Mouse (Mus musculus) embryonic facial prominence, embryonic 14.5 days (tissue): ENCODE measurements around the gene Pgm5. TPM values are rescaled to one million over a fixed set of nuclear protein-coding genes. Genes with fewer than 3 reads are reported as not detected.
A peak's percentile ranks its signal among the peaks of the same experiment; 100 is the strongest.
"Not testable (repeated sequence)": the region's sequence is repeated elsewhere in the genome, so short reads cannot be mapped to it uniquely, and the experiment has no call there.

Source experiments
- ATAC-seq: fragments of 200-750 bp; cut with Nextera tagmentation; 2 replicates; pipeline ENCODE4 v1.8.0; 2017; ENCODE audit warnings: low read depth, moderate number of reproducible peaks, moderate TSS enrichment
- DNase-seq: peaks from one replicate; pipeline ENCODE4 v3.0.0-alpha.2; 2015; ENCODE audit warnings: low spot score
- H3K27ac ChIP-seq: fragments of 300-500 bp; sonication (generic); replicated peaks from 2 replicates; pipeline ENCODE4 v1.5.1; 2014; ENCODE audit warnings: low read depth, mild to moderate bottlenecking, low read length, moderate library complexity
- H3K27me3 ChIP-seq: fragments of 300-500 bp; sonication (generic); replicated peaks from 2 replicates; pipeline ENCODE4 v1.6.1; 2014; ENCODE audit warnings: low read length; ENCODE audit not compliant: control insufficient read depth, insufficient read depth
- H3K36me3 ChIP-seq: fragments of 300-500 bp; sonication (generic); 2 replicates; pipeline ENCODE4 v1.6.1; 2014; ENCODE audit warnings: low read length, mixed read lengths; ENCODE audit not compliant: control insufficient read depth, insufficient read depth
- H3K4me1 ChIP-seq: fragments of 300-500 bp; sonication (generic); 2 replicates; pipeline ENCODE4 v1.6.1; 2014; ENCODE audit warnings: antibody characterized with exemption, low read length; ENCODE audit not compliant: control insufficient read depth, insufficient read depth
- H3K4me2 ChIP-seq: fragments of 300-500 bp; sonication (generic); 2 replicates; pipeline ENCODE4 v1.6.1; 2014; ENCODE audit warnings: low read depth, mild to moderate bottlenecking, low read length, moderate library complexity, mixed read lengths
- H3K4me3 ChIP-seq: fragments of 300-500 bp; sonication (generic); 2 replicates; pipeline ENCODE4 v1.5.1; 2014; ENCODE audit warnings: low read depth, mild to moderate bottlenecking, low read length
- H3K9ac ChIP-seq: fragments of 300-500 bp; sonication (generic); 2 replicates; pipeline ENCODE4 v1.6.1; 2014; ENCODE audit warnings: low read depth, mild to moderate bottlenecking, low read length, moderate library complexity, mixed read lengths
- H3K9me3 ChIP-seq: fragments of 300-500 bp; sonication (generic); 2 replicates; pipeline ENCODE4 v1.6.1; 2016; ENCODE audit warnings: low read length; ENCODE audit not compliant: control insufficient read depth
- WGBS: fragments of 180-500 bp; shearing (Covaris S2); extraction: QIAGEN DNeasy Blood & Tissue Kit; methylation state at CpG from one replicate; pipeline ENCODE4 v1.1.7; 2014; 5-methylcytosine and 5-hydroxymethylcytosine counted together
- polyA plus RNA-seq: library from polyadenylated mRNA; unstranded; fragments of >200 nt; fragmentation: Nextera tagmentation; extraction: Ambion mirVana; gene quantifications from 2 replicates; pipeline ENCODE4 v1.2.1, GENCODE M21; 2014

Pgm5 gene
- polyA plus RNA-seq, 1 experiment from 2014 or later: 6.8 TPM

DNA sequence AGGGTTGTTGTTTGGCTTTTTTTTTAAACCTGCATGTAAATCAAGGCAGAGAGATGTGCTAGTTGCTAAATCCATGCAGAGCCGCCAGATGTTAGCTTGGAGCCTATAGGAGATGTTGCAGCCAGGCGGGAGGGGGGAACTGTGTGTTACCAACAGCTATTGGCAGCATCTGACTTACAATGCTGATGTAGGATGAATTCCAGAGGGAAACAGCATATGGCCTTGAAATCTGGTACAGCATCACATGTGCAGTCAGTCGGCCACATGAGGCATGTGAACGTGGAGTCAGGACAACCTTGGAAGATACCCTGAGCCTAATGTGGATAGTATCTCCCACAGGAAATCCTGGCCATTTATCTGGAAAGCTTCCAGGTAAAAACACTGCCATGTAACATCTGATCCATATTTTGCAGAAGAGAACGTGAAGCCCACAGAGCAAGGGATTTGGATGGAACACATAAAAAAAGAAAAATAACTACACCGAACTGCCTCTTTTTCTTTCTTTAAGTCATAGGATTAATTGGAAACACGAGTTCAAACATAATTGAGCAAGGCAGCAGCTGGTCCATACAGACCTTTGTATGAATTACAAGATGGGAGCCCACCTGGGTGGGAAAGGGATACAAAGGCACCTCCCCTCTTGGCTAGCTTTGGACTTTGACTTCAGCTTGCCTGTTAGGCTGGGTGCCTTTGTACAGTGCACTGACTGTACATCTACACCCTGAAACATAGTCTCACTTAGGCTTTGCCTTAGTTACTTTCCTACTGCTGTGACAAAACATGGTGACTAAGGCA, 145.2 kb downstream of the Pgm5 start:
- Histone ChIP-seq H3K4me2 (no peak overlapping the region), H3K4me1 (no peaks in the 10 kb centered on the region), H3K9me3 (no peaks in the 10 kb centered on the region), H3K36me3 (no peaks in the 10 kb centered on the region), H3K27me3 (no peaks in the 10 kb centered on the region), H3K4me3 (no peak overlapping the region), H3K27ac (peak overlapping the region; percentile 6; the same call in 1 of the 2 replicates), H3K9ac (no peak overlapping the region)
- 38% methylated on average over 7 of the region's 7 CpGs for WGBS
- peak; percentile 92 for DNase-seq
- ATAC-seq: peak; percentile 83

GRCm38 (mm10) chr19:24708032-24708431, 153.6 kb downstream of the Pgm5 start:
- H3K4me3 ChIP-seq: no peak overlapping the region
- H3K9ac ChIP-seq: no peak overlapping the region
- no peak overlapping the region for H3K27ac ChIP-seq
- no peak for DNase-seq
- no peaks in the 10 kb centered on the region for H3K9me3 ChIP-seq
- WGBS: 81% methylated on average over 7 of the region's 7 CpGs
- ATAC-seq: no peak
- no peaks in the 10 kb centered on the region for H3K27me3 ChIP-seq
- H3K4me1 ChIP-seq: no peaks in the 10 kb centered on the region
- no peak overlapping the region for H3K4me2 ChIP-seq
- H3K36me3 ChIP-seq: no peaks in the 10 kb centered on the region

- Histone ChIP-seq H3K27ac (no peak overlapping the region), H3K9ac (no peak overlapping the region), H3K27me3 (no peaks in the 10 kb centered on the region), H3K9me3 (no peaks in the 10 kb centered on the region), H3K4me1 (no peaks in the 10 kb centered on the region), H3K4me3 (no peak overlapping the region), H3K36me3 (no peaks in the 10 kb centered on the region), H3K4me2 (no peak overlapping the region)
- ATAC-seq (no peak), DNase-seq (no peak)
- WGBS: 60% methylated on average over 7 of the region's 7 CpGs
Measured at GRCm38 (mm10) chr19:24707071-24707906, 154.4 kb downstream of the Pgm5 start.

DNA sequence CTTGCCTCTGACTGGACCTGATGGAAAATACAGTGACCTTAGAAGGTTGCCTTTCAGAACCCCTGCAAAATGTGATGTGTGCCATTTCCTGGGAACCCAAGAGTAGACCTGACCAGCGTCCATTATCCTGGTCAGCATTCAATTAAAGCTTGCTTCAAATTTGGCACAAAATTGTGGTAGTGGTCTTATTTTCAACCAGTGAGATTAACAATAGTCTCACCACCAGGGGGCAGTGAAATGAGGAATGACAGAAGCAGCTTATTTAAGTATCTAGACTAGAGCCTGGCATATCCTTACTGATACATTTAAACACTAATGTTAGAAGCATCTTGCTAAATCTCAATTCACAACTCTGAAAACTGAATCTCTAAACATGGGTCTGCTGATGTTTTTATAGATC, 156.3 kb downstream of the Pgm5 start:
- peak; percentile 71 for DNase-seq
- ATAC-seq: no peak
- H3K4me3 ChIP-seq: no peak overlapping the region
- H3K36me3 ChIP-seq: no peaks in the 10 kb centered on the region
- no peaks in the 10 kb centered on the region for H3K27me3 ChIP-seq
- WGBS: 60% methylated on average over 1 of the region's 1 CpGs
- H3K9ac ChIP-seq: no peak overlapping the region
- H3K9me3 ChIP-seq: no peaks in the 10 kb centered on the region
- H3K27ac ChIP-seq: no peak overlapping the region
- H3K4me2 ChIP-seq: no peak overlapping the region
- H3K4me1 ChIP-seq: no peaks in the 10 kb centered on the region

DNA sequence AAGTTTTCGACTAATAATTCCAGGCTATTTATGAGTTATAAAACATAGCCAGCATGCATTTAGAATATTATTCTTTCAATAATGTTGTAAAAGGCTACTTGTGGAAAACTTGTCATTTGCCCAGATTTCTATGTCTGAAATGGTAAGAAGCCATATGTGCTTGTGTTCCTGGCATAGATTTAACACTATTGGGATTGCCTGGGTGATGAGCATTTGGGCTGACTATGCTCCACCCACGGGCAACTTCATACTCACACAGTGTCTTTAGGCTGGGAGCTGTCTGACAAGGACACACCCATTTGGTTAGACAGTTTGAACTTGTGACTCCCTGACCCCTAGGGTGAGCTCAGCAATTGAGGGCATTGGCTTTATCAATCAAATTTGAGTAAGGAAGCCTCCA, 157.3 kb downstream of the Pgm5 start:
- no peak for ATAC-seq
- no peaks in the 10 kb centered on the region for H3K9me3 ChIP-seq
- H3K9ac ChIP-seq: no peak overlapping the region
- WGBS: 69% methylated on average over 2 of the region's 2 CpGs
- DNase-seq: no peak
- H3K27ac ChIP-seq: no peak overlapping the region
- H3K4me2 ChIP-seq: no peak overlapping the region
- no peak overlapping the region for H3K4me3 ChIP-seq
- H3K4me1 ChIP-seq: no peaks in the 10 kb centered on the region
- no peaks in the 10 kb centered on the region for H3K36me3 ChIP-seq
- no peaks in the 10 kb centered on the region for H3K27me3 ChIP-seq

GRCm38 (mm10) chr19:24703680-24704079, 158.0 kb downstream of the Pgm5 start:
- WGBS: 50% methylated on average over 8 of the region's 8 CpGs
- DNase-seq: no peak

DNA sequence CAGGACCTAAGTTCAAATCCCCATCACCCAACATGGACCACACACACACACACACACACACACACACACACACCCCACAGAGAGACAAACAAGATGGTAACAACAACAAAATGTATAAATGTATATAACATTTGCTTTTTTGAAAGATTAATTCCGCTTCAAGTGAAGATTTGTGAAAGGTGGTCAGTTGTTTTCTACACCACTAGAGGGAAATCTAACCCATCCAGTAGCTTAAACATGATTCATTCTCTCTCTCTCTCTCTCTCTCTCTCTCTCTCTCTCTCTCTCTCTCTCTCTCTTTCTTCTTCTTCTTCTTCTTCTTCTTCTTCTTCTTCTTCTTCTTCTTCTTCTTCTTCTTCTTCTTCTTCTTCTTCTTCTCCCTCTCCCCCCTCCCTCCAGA, 158.5 kb downstream of the Pgm5 start:
- 59% methylated on average over 1 of the region's 1 CpGs for WGBS
- H3K4me2 ChIP-seq, H3K36me3 ChIP-seq, H3K4me1 ChIP-seq, H3K9me3 ChIP-seq, H3K27ac ChIP-seq, DNase-seq, ATAC-seq, H3K27me3 ChIP-seq, H3K4me3 ChIP-seq, H3K9ac ChIP-seq: not testable (repeated sequence)

More at GRCm38 (mm10) chr19:24703680-24704079, 158.0 kb downstream of the Pgm5 start:
- Histone ChIP-seq H3K4me2 (no peak overlapping the region), H3K4me1 (0 out of 2 replicates have a peak, but pooled peaks cover 3% of the 10 kb centered on the region), H3K9ac (no peak overlapping the region), H3K9me3 (no peaks in the 10 kb centered on the region), H3K4me3 (no peak overlapping the region), H3K36me3 (no peaks in the 10 kb centered on the region), H3K27me3 (no peaks in the 10 kb centered on the region), H3K27ac (no peak overlapping the region)
- no peak for ATAC-seq

DNA sequence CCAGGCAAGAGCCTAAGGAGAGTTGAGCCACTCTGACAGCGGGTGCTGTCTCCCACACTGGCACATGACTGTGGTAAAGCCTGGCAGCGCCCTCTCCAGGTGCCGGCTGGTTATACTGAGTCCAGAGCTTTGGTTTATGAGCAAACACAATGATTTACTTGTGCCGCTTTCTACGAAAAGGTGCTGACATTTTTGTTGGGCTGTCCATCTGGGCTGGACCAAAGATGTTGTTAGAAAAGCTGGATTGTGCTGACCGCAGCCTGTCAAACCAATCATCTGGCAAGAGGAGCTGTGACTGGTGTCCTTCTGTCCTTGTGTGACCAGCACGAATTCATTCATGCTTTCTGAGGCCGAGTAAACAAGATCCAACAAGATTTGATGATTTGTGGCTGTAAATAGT, 159.9 kb downstream of the Pgm5 start:
- ATAC-seq (no peak), DNase-seq (no peak)
- Histone ChIP-seq H3K27ac (no peak overlapping the region), H3K9me3 (no peaks in the 10 kb centered on the region), H3K9ac (no peak overlapping the region), H3K4me2 (no peak overlapping the region), H3K27me3 (no peaks in the 10 kb centered on the region), H3K4me1 (0 out of 2 replicates have a peak, but pooled peaks cover 3% of the 10 kb centered on the region), H3K36me3 (no peaks in the 10 kb centered on the region), H3K4me3 (no peak overlapping the region)
- WGBS: 66% methylated on average over 8 of the region's 8 CpGs
